Mouse (Mus musculus): ENCODE results near the gene Ank2. TPM values are rescaled to one million over a fixed set of nuclear protein-coding genes. Genes with fewer than 3 reads are reported as not detected.

Ank2 gene
- total and polyA plus RNA-seq, 3 experiments = 96.1 to 290 (median 269) TPM

DNA sequence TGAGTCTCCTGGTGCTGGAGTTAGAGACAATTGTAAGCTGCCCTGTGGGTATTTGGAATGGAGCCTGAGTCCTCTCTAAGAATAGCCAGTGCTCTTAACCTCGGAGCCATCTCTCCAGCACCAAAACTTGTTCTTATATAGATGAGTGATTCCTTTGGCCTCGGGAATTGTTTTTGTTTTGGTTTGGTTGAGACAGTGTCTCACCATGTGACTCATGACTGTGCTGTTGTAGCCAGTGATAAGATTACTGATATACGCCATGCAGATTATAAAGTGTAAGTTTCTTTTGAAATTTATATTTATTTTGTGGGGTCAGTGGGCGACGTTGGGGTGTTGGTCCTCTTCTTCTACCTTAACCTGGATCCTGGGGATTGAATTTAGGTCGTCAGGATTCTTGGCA lies 21.1 kb upstream of the Ank2 start:
- DNase-seq = no peak
- 40% methylated on average over 6 of the region's 6 CpGs for WGBS

DNA sequence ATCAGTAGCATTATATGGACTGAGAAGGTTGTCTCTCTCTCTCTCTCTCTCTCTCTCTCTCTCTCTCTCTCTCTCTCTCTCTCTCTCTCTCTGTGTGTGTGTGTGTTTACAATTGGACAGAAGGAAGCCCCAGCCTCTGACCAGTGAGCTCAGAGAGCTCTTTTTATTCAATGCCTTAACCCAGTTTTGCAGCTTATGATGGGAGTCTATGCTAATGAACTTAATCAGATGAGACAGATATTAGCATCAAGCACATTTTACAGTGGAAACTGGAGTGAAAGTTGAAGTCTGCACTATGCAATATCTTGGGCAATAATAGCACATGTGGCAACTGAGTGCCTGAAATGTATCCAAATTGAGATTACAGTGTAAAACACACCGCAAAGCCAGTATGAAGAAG lies 16.1 kb upstream of the Ank2 start:
- H3K27me3 ChIP-seq (ENCODE audit: control insufficient read depth, insufficient read depth, low read length) = no peaks in the 10 kb centered on the region
- no peak overlapping the region for H3K4me3 ChIP-seq
- 82% methylated on average over 1 of the region's 1 CpGs for WGBS
- TF ChIP-seq CTCF (IDR thresholded peaks at IDR 0.05) = no peak
- TF ChIP-seq POLR2A (IDR thresholded peaks at IDR 0.05; ENCODE audit: insufficient read depth, low read depth, low read length) = no peak
- TF ChIP-seq EP300 (IDR thresholded peaks at IDR 0.05; ENCODE audit: insufficient read depth, low read depth, low read length) = no peak
- no peaks in the 10 kb centered on the region for H3K36me3 ChIP-seq (ENCODE audit: control insufficient read depth, insufficient read depth, low read length)
- no peaks in the 10 kb centered on the region; the same call in 1 of the 2 replicates for H3K4me1 ChIP-seq (ENCODE audit: control insufficient read depth, insufficient read depth, low read length)
- intact Hi-C loops (cut with DNase I) = no loop called here
- H3K9ac ChIP-seq (ENCODE audit: low read depth, low read length) = no peak overlapping the region
- no peak for DNase-seq
- no peaks in the 10 kb centered on the region for H3K79me2 ChIP-seq (replicated peaks; ENCODE audit: control insufficient read depth, insufficient read depth, low read length)
- no peak overlapping the region for H3K27ac ChIP-seq

More for the DNA sequence above, 21.1 kb upstream of the Ank2 start:
- Histone ChIP-seq H3K4me3 (no peak overlapping the region), H3K79me2 (replicated peaks; ENCODE audit: control insufficient read depth, insufficient read depth, low read length) (no peaks in the 10 kb centered on the region), H3K27me3 (ENCODE audit: control insufficient read depth, insufficient read depth, low read length) (no peaks in the 10 kb centered on the region), H3K36me3 (ENCODE audit: control insufficient read depth, insufficient read depth, low read length) (no peaks in the 10 kb centered on the region; the same call in none of the 2 replicates), H3K4me1 (ENCODE audit: control insufficient read depth, insufficient read depth, low read length) (peaks cover 1% of the 10 kb centered on the region), H3K9ac (ENCODE audit: low read depth, low read length) (no peak overlapping the region), H3K27ac (peak overlapping the region; percentile 64)
- TF ChIP-seq POLR2A (IDR thresholded peaks at IDR 0.05; ENCODE audit: insufficient read depth, low read depth, low read length) = no peak
- no peak for TF ChIP-seq CTCF (IDR thresholded peaks at IDR 0.05)
- TF ChIP-seq EP300 (IDR thresholded peaks at IDR 0.05; ENCODE audit: insufficient read depth, low read depth, low read length) = no peak
- intact Hi-C loops (cut with DNase I) = no loop called here

GRCm38 (mm10) chr3:127513699-127514098 lies 14.5 kb upstream of the Ank2 start:
- intact Hi-C loops (cut with DNase I) = no loop called here
- H3K27me3 ChIP-seq (ENCODE audit: control insufficient read depth, insufficient read depth, low read length) = no peaks in the 10 kb centered on the region
- TF ChIP-seq EP300 (IDR thresholded peaks at IDR 0.05; ENCODE audit: insufficient read depth, low read depth, low read length) = no peak
- TF ChIP-seq POLR2A (IDR thresholded peaks at IDR 0.05; ENCODE audit: insufficient read depth, low read depth, low read length) = no peak
- no peak for TF ChIP-seq CTCF (IDR thresholded peaks at IDR 0.05)
- no peak overlapping the region for H3K27ac ChIP-seq
- H3K9ac ChIP-seq (ENCODE audit: low read depth, low read length) = no peak overlapping the region
- 68% methylated on average over 2 of the region's 2 CpGs for WGBS
- no peaks in the 10 kb centered on the region for H3K79me2 ChIP-seq (replicated peaks; ENCODE audit: control insufficient read depth, insufficient read depth, low read length)
- no peaks in the 10 kb centered on the region for H3K4me1 ChIP-seq (ENCODE audit: control insufficient read depth, insufficient read depth, low read length)
- no peak overlapping the region for H3K4me3 ChIP-seq
- no peak for DNase-seq
- no peaks in the 10 kb centered on the region for H3K36me3 ChIP-seq (ENCODE audit: control insufficient read depth, insufficient read depth, low read length)

DNA sequence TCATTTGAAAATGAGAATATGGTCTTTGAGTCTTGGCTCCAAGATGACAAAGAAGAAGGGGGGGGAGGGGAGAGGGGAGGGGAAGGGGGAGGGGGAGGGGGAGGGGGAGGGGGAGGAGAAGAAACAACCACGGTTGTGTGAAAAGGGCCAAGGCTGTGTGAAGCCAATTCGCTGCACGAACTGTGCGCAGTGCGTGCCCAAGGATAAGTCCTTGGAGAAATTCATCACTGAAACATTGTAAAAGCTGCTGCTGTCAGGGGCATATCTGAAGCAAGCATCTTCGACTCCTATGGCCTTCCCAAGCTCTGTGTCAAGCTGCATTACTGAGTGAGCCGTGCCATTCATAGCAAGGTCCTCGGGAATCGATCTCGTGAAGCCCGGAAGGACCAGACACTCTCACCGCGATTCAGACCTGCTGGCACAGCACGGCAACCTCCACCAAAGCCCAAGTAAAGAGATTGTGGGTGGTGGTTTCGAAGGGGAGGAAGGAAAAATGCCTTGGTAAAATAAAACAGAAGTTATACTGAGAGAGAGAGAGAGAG lies 13.7 kb upstream of the Ank2 start:
- Histone ChIP-seq H3K9ac (ENCODE audit: low read depth, low read length) (no peak overlapping the region), H3K27me3 (ENCODE audit: control insufficient read depth, insufficient read depth, low read length) (no peaks in the 10 kb centered on the region), H3K27ac (no peak overlapping the region), H3K36me3 (ENCODE audit: control insufficient read depth, insufficient read depth, low read length) (no peaks in the 10 kb centered on the region), H3K4me1 (ENCODE audit: control insufficient read depth, insufficient read depth, low read length) (no peaks in the 10 kb centered on the region), H3K79me2 (replicated peaks; ENCODE audit: control insufficient read depth, insufficient read depth, low read length) (no peaks in the 10 kb centered on the region), H3K4me3 (no peak overlapping the region)
- no peak for DNase-seq
- intact Hi-C loops (cut with DNase I) = no loop called here
- TF ChIP-seq POLR2A (IDR thresholded peaks at IDR 0.05; ENCODE audit: insufficient read depth, low read depth, low read length) (no peak), CTCF (IDR thresholded peaks at IDR 0.05) (no peak), EP300 (IDR thresholded peaks at IDR 0.05; ENCODE audit: insufficient read depth, low read depth, low read length) (no peak)
- WGBS = 74% methylated on average over 15 of the region's 15 CpGs

DNA sequence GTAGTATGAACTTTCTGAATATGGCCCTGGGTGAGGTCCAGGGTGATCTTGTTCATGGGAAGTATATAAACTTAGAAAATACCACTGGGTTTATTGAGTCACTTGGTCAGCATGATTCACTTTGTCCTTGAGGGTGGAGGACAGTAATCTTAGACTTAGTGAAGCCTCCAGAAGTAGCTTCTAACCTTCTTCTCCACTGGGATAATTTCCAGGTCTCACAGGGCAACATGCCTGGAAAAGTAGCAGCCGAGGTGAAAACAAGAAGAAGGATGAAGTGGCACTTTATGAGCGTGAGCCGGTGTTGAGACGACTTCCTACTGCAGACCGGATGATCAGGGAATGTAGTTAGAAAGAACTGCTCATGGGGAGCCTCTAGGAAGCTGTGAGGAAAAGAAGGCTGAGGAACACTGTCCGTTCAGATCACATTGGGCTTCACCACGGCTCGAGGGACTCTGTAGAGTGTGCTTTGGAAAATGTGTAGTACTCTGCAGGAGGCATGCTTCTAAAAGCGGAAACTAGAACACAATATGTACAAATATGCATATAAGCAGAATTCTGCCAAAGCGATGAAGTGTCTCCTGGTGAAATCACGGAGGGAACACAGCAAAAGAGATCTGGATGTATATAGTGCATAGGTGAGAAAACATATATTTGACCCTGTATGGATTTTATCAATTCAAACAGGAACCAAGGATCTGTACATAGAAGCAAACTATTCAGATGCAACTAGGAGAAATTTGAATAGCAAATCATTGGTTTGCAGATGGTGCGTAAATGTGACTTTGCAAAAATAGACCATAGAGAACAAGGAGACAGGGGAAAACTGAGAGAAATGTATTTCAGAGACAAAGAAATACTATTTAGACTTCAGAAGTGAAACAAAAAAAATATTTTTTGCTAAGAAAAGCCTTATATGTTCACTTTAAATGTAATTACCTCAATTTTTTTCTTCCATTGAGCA lies 12.9 kb upstream of the Ank2 start:
- Histone ChIP-seq H3K27ac (no peak overlapping the region), H3K4me3 (no peak overlapping the region), H3K79me2 (replicated peaks; ENCODE audit: control insufficient read depth, insufficient read depth, low read length) (no peaks in the 10 kb centered on the region), H3K27me3 (ENCODE audit: control insufficient read depth, insufficient read depth, low read length) (no peaks in the 10 kb centered on the region), H3K4me1 (ENCODE audit: control insufficient read depth, insufficient read depth, low read length) (no peaks in the 10 kb centered on the region), H3K9ac (ENCODE audit: low read depth, low read length) (no peak overlapping the region), H3K36me3 (ENCODE audit: control insufficient read depth, insufficient read depth, low read length) (no peaks in the 10 kb centered on the region)
- DNase-seq = no peak
- 57% methylated on average over 12 of the region's 12 CpGs for WGBS
- TF ChIP-seq CTCF (IDR thresholded peaks at IDR 0.05) = no peak
- no peak for TF ChIP-seq EP300 (IDR thresholded peaks at IDR 0.05; ENCODE audit: insufficient read depth, low read depth, low read length)
- TF ChIP-seq POLR2A (IDR thresholded peaks at IDR 0.05; ENCODE audit: insufficient read depth, low read depth, low read length) = no peak
- intact Hi-C loops (cut with DNase I) = no loop called here

Measured in heart, adult 2 months (tissue).